In the genomic region with DNA sequence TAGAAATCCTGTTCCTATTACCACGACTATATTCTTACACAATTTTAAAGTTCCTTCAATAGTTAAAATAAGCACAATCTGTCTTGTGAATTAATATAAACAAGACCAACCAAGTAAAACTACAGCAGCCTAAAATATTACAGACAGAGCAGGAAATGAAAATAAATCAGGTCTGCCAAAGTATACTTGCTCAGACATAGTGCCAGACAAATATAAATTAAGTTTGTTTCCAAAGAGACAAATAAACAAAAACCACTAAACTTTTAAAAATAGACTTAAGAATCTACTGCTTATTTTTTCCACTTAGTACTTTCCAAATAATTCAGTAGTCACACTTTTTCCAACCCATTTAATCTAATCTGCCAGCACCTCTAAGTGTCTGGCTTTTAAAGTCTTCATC, we compare ENCODE assay signal across 16 mouse cellular contexts. TPM values are rescaled to one million over a fixed set of nuclear protein-coding genes. Genes with fewer than 3 reads are reported as not detected.
"Had no signal": no experiment of that assay in that cellular context is flagged by ENCODE, and none has a peak within 500 bp of the region (broad histone marks: within the 10 kb centered on the region; RNA-seq: fewer than 3 reads in every experiment).

No protein-coding gene starts in this region.

- H3K4me3 ChIP-seq: intestine, embryonic 15.5 days; left cerebral cortex, adult 2 months; liver, embryonic 13.5 days; midbrain, embryonic 12.5 days; neural tube, embryonic 13.5 days had no signal

- H3K9ac ChIP-seq: intestine, embryonic 15.5 days; liver, embryonic 13.5 days; liver, postnatal 0 days; midbrain, embryonic 12.5 days; neural tube, embryonic 13.5 days had no signal

- H3K4me2 ChIP-seq: intestine, embryonic 15.5 days; liver, embryonic 13.5 days; midbrain, embryonic 12.5 days; neural tube, embryonic 13.5 days had no signal

- H3K27ac ChIP-seq: intestine, embryonic 15.5 days; left cerebral cortex, adult 2 months; liver, embryonic 13.5 days; macrophage; midbrain, embryonic 12.5 days; neural tube, embryonic 13.5 days had no signal

- ATAC-seq: intestine, embryonic 15.5 days; liver, postnatal 0 days; midbrain, embryonic 16.5 days had no signal

- DNase-seq: kidney, adult 18-20 months; kidney, postnatal 14 days; liver; liver, embryonic 13.5 days; liver, postnatal 0 days; retina, postnatal 1 day; thymus, adult 18-20 months; thymus, postnatal 14 days had no signal

- H3K9me3 ChIP-seq: intestine, embryonic 15.5 days; liver, embryonic 13.5 days; midbrain, embryonic 12.5 days; neural tube, embryonic 13.5 days had no signal

- H3K27me3 ChIP-seq: intestine, embryonic 15.5 days; liver, embryonic 13.5 days; midbrain, embryonic 12.5 days; neural tube, embryonic 13.5 days had no signal

- H3K4me1 ChIP-seq: midbrain, embryonic 12.5 days had no signal

RNA-seq across cellular contexts. Expression of gene Rhd, which starts 43.3 kb away (rescaled TPM):
- total RNA-seq: layer of hippocampus, postnatal 25 days; left cerebral cortex, adult 2 months; left cerebral cortex, postnatal 14 days had no signal
- polyA plus RNA-seq: macrophage had no signal
